In genomic region chr7:45133446-45134159, GRCm38 (mm10) we compare ENCODE assay signal across 18 mouse cellular contexts. TPM values are rescaled to one million over a fixed set of nuclear protein-coding genes. Genes with fewer than 3 reads are reported as not detected.
DNase-seq lines count a peak whose midpoint lies in the region; ATAC-seq and TF ChIP-seq lines count a peak whose summit lies in the region.
"Had no signal": no experiment of that assay in that cellular context is flagged by ENCODE, and none has a peak within 500 bp of the region (broad histone marks: within the 10 kb centered on the region; RNA-seq: fewer than 3 reads in every experiment).

No protein-coding gene starts in this region.

- H3K4me3 ChIP-seq in heart, adult 2 months = no peak overlapping the region
- no peak overlapping the region for H3K4me3 ChIP-seq in lung, embryonic 14.5 days (ENCODE audit: low read depth, low read length)
- peak overlapping the region; percentile 71; the same call in 1 of the 2 replicates for H3K4me3 ChIP-seq in G1E (ENCODE audit: low read depth, low read length)
- no peak overlapping the region for H3K4me3 ChIP-seq in liver, embryonic 13.5 days (replicated peaks)
- H3K4me3 ChIP-seq: embryonic facial prominence, embryonic 13.5 days; heart, embryonic 15.5 days; stomach, embryonic 15.5 days had no signal

- no peak overlapping the region for H3K27ac ChIP-seq in heart, adult 2 months
- no peak overlapping the region for H3K27ac ChIP-seq in lung, embryonic 14.5 days (ENCODE audit: low read depth)
- H3K27ac ChIP-seq in liver, embryonic 13.5 days = 0 out of 2 replicates have a peak overlapping the region, but pooled peaks have one; percentile 89
- H3K27ac ChIP-seq: embryonic facial prominence, embryonic 13.5 days; heart, embryonic 15.5 days; stomach, embryonic 15.5 days had no signal

- H3K9me3 ChIP-seq in lung, embryonic 14.5 days (ENCODE audit: low read depth, low read length) = no peaks in the 10 kb centered on the region
- H3K9me3 ChIP-seq in G1E (replicated peaks) = peaks cover 3% of the 10 kb centered on the region; the same call in 1 of the 2 replicates
- H3K9me3 ChIP-seq in liver, embryonic 13.5 days (replicated peaks) = no peaks in the 10 kb centered on the region
- H3K9me3 ChIP-seq: embryonic facial prominence, embryonic 13.5 days; heart, embryonic 15.5 days; stomach, embryonic 15.5 days had no signal

- no peaks in the 10 kb centered on the region for H3K79me2 ChIP-seq in heart, adult 2 months (replicated peaks; ENCODE audit: control insufficient read depth, insufficient read depth, low read length)

- ATAC-seq in lung, embryonic 14.5 days (ENCODE audit: insufficient read depth) = no peak
- ATAC-seq in G1E (ENCODE audit: extremely low read depth, insufficient number of reproducible peaks, low FRiP score, poor library complexity, severe bottlenecking) = no peak
- no peak for ATAC-seq in liver, embryonic 13.5 days (ENCODE audit: low read depth)
- ATAC-seq: forebrain, embryonic 14.5 days; hindbrain, embryonic 16.5 days had no signal

- H3K27me3 ChIP-seq in heart, adult 2 months (ENCODE audit: control insufficient read depth, insufficient read depth, low read length) = no peaks in the 10 kb centered on the region
- H3K27me3 ChIP-seq in lung, embryonic 14.5 days (ENCODE audit: insufficient read depth, low read length) = peaks cover 4% of the 10 kb centered on the region; the same call in 1 of the 2 replicates
- H3K27me3 ChIP-seq in G1E (ENCODE audit: insufficient read depth, low read length) = no peaks in the 10 kb centered on the region
- no peaks in the 10 kb centered on the region for H3K27me3 ChIP-seq in liver, embryonic 13.5 days
- H3K27me3 ChIP-seq: heart, embryonic 15.5 days; stomach, embryonic 15.5 days had no signal

- DNase-seq in heart, adult 2 months = no peak
- no peak for DNase-seq in heart, postnatal 4 days
- DNase-seq in lung, embryonic 14.5 days = no peak
- no peak for DNase-seq in lung, postnatal 36 days
- no peak for DNase-seq in G1E (ENCODE audit: low spot score)
- DNase-seq in liver, embryonic 13.5 days = no peak
- no peak for DNase-seq in right cerebral cortex, postnatal 4 days
- no peak for DNase-seq in right cerebral cortex, adult 18-20 months
- DNase-seq: gastrocnemius, postnatal 14 days; right cerebral cortex, postnatal 25 days; thymus, postnatal 4 days had no signal

- 86% methylated on average over 8 of the region's 8 CpGs for WGBS in heart, adult 2 months
- 74% methylated on average over 8 of the region's 8 CpGs for WGBS in lung, embryonic 14.5 days
- WGBS in liver, embryonic 13.5 days (ENCODE audit: insufficient replicate concordance) = 78% methylated on average over 8 of the region's 8 CpGs

- no peak overlapping the region for H3K4me2 ChIP-seq in lung, embryonic 14.5 days
- H3K4me2 ChIP-seq in liver, embryonic 13.5 days = 0 out of 2 replicates have a peak overlapping the region, but pooled peaks have one; percentile 95
- H3K4me2 ChIP-seq: embryonic facial prominence, embryonic 13.5 days had no signal

- peak; percentile 52 for TF ChIP-seq CTCF in heart, adult 2 months (IDR thresholded peaks at IDR 0.05)
- TF ChIP-seq CTCF in lung, embryonic 14.5 days (IDR thresholded peaks at IDR 0.05; ENCODE audit: low read depth) = peak; percentile 25
- no peak for TF ChIP-seq CTCF in G1E (IDR thresholded peaks at IDR 0.05; ENCODE audit: low read depth, low read length)

- peaks cover 5% of the 10 kb centered on the region; the same call in 1 of the 2 replicates for H3K4me1 ChIP-seq in heart, adult 2 months (ENCODE audit: control insufficient read depth, insufficient read depth, low read length)
- H3K4me1 ChIP-seq in lung, embryonic 14.5 days (ENCODE audit: insufficient read depth) = 0 out of 2 replicates have a peak, but pooled peaks cover 4% of the 10 kb centered on the region
- peaks cover 85% of the 10 kb centered on the region for H3K4me1 ChIP-seq in G1E (ENCODE audit: insufficient read depth, low read depth, low read length)
- H3K4me1 ChIP-seq in liver, embryonic 13.5 days (replicated peaks) = peaks cover 77% of the 10 kb centered on the region

- no peak overlapping the region for H3K9ac ChIP-seq in heart, adult 2 months (ENCODE audit: low read depth, low read length)
- no peak overlapping the region for H3K9ac ChIP-seq in lung, embryonic 14.5 days
- no peak overlapping the region for H3K9ac ChIP-seq in liver, embryonic 13.5 days
- H3K9ac ChIP-seq: embryonic facial prominence, embryonic 13.5 days; heart, embryonic 15.5 days; stomach, embryonic 15.5 days had no signal

- TF ChIP-seq POLR2A in heart, adult 2 months (IDR thresholded peaks at IDR 0.05; ENCODE audit: insufficient read depth, low read depth, low read length) = no peak

- no peaks in the 10 kb centered on the region for H3K36me3 ChIP-seq in heart, adult 2 months (ENCODE audit: control insufficient read depth, insufficient read depth, low read length)
- no peaks in the 10 kb centered on the region for H3K36me3 ChIP-seq in lung, embryonic 14.5 days (ENCODE audit: insufficient read depth)
- peaks cover 43% of the 10 kb centered on the region for H3K36me3 ChIP-seq in G1E (replicated peaks)
- H3K36me3 ChIP-seq in liver, embryonic 13.5 days = peaks cover 11% of the 10 kb centered on the region; the same call in 1 of the 2 replicates
- H3K36me3 ChIP-seq: embryonic facial prominence, embryonic 13.5 days; heart, embryonic 15.5 days; stomach, embryonic 15.5 days had no signal

- intact Hi-C loops in heart, adult 2 months (cut with DNase I) = no loop called here

- no peak for TF ChIP-seq EP300 in heart, adult 2 months (IDR thresholded peaks at IDR 0.05; ENCODE audit: insufficient read depth, low read depth, low read length)

RNA-seq across cellular contexts. Expression of gene Gm45713, which starts 2.4 kb away (rescaled TPM):
- total RNA-seq in heart, adult 2 months (2021) = under 1 TPM in 1 of 2 experiments, not detected in 1; 0.80 TPM
- 4.5 and 4.6 TPM in 2 replicates for polyA plus RNA-seq in heart, adult 2 months (2012; rRNA removed)
- not detected for total RNA-seq in heart, postnatal 4 days (2021)
- polyA plus RNA-seq in lung, embryonic 14.5 days (2014; fragmentation: Nextera tagmentation; extraction: Ambion mirVana) = 1.2 and 1.4 TPM in 2 replicates
- total RNA-seq in G1E (2014; fragmentation: Nextera tagmentation) (not detected in 2 replicates), G1E (2017) (0.16 and 0.23 TPM in 2 replicates)
- 1.0 and 1.3 TPM in 2 replicates for polyA plus RNA-seq in G1E (2012)
- polyA plus RNA-seq in liver, embryonic 13.5 days (2015; fragmentation: Nextera tagmentation; extraction: Ambion mirVana) = 0.12 and 0.37 TPM in 2 replicates
- total RNA-seq: gastrocnemius, postnatal 14 days; left cerebral cortex, adult 8-10 months; megakaryocyte progenitor cell, adult 5-6 weeks had no signal
- polyA plus RNA-seq: heart, embryonic 15.5 days had no signal

RNA-seq across cellular contexts. Expression of gene Flt3l, which starts 2.6 kb away (rescaled TPM):
- 1 to 10 TPM; 5.5 to 6.4 TPM for total RNA-seq in heart, adult 2 months (2021)
- polyA plus RNA-seq in heart, adult 2 months (2012; rRNA removed) = 47.4 and 59.1 TPM in 2 replicates
- total RNA-seq in heart, postnatal 4 days (2021) = 1 to 10 TPM; 1.5 to 2.1 TPM
- 0.72 and 1.1 TPM in 2 replicates for polyA plus RNA-seq in lung, embryonic 14.5 days (2014; fragmentation: Nextera tagmentation; extraction: Ambion mirVana)
- 75.7 and 76.5 TPM in 2 replicates for total RNA-seq in G1E (2014; fragmentation: Nextera tagmentation)
- 41.0 and 48.6 TPM in 2 replicates for total RNA-seq in G1E (2017)
- 31.7 and 38.8 TPM in 2 replicates for polyA plus RNA-seq in G1E (2012)
- polyA plus RNA-seq in liver, embryonic 13.5 days (2015; fragmentation: Nextera tagmentation; extraction: Ambion mirVana) = 4.5 and 5.4 TPM in 2 replicates

RNA-seq across cellular contexts. Expression of gene Rpl13a, which starts 5.0 kb away (rescaled TPM):
- 100 to 1,000 TPM; 561 to 659 TPM for total RNA-seq in heart, adult 2 months (2021)
- 915 and 1,061 TPM in 2 replicates for polyA plus RNA-seq in heart, adult 2 months (2012; rRNA removed)
- total RNA-seq in heart, postnatal 4 days (2021) = 1,000 to 10,000 TPM; 1,039 to 1,207 TPM
- 1,527 and 1,587 TPM in 2 replicates for polyA plus RNA-seq in lung, embryonic 14.5 days (2014; fragmentation: Nextera tagmentation; extraction: Ambion mirVana)
- total RNA-seq in G1E (2014; fragmentation: Nextera tagmentation) = 1,386 and 1,478 TPM in 2 replicates
- 2,356 and 2,406 TPM in 2 replicates for total RNA-seq in G1E (2017)
- polyA plus RNA-seq in G1E (2012) = 5,469 and 6,084 TPM in 2 replicates
- 972 and 1,063 TPM in 2 replicates for polyA plus RNA-seq in liver, embryonic 13.5 days (2015; fragmentation: Nextera tagmentation; extraction: Ambion mirVana)

RNA-seq across cellular contexts. Expression of gene Rps11, which starts 9.4 kb away (rescaled TPM):
- total RNA-seq in heart, adult 2 months (2021) = 100 to 1,000 TPM; 534 to 613 TPM
- 186 and 258 TPM in 2 replicates for polyA plus RNA-seq in heart, adult 2 months (2012; rRNA removed)
- total RNA-seq in heart, postnatal 4 days (2021) = 100 to 1,000 TPM; 846 to 864 TPM
- polyA plus RNA-seq in lung, embryonic 14.5 days (2014; fragmentation: Nextera tagmentation; extraction: Ambion mirVana) = 1,873 and 1,878 TPM in 2 replicates
- total RNA-seq in G1E (2014; fragmentation: Nextera tagmentation) (916 and 1,000 TPM in 2 replicates), G1E (2017) (1,298 and 1,329 TPM in 2 replicates)
- polyA plus RNA-seq in G1E (2012) = 151 and 217 TPM in 2 replicates
- 1,277 and 1,372 TPM in 2 replicates for polyA plus RNA-seq in liver, embryonic 13.5 days (2015; fragmentation: Nextera tagmentation; extraction: Ambion mirVana)

RNA-seq across cellular contexts. Expression of gene Pih1d1, which starts 20.5 kb away (rescaled TPM):
- total RNA-seq in heart, adult 2 months (2021) = 10 to 100 TPM; 33.8 to 36.7 TPM
- 48.1 and 51.2 TPM in 2 replicates for polyA plus RNA-seq in heart, adult 2 months (2012; rRNA removed)
- total RNA-seq in heart, postnatal 4 days (2021) = 10 to 100 TPM; 58.5 to 67.0 TPM
- 110 and 112 TPM in 2 replicates for polyA plus RNA-seq in lung, embryonic 14.5 days (2014; fragmentation: Nextera tagmentation; extraction: Ambion mirVana)
- total RNA-seq in G1E (2014; fragmentation: Nextera tagmentation) (82.8 and 124 TPM in 2 replicates), G1E (2017) (60.9 and 68.4 TPM in 2 replicates)
- polyA plus RNA-seq in G1E (2012) = 46.4 TPM in 2 replicates
- 51.7 and 54.8 TPM in 2 replicates for polyA plus RNA-seq in liver, embryonic 13.5 days (2015; fragmentation: Nextera tagmentation; extraction: Ambion mirVana)
